Mouse (Mus musculus) spleen, postnatal 14 days (tissue): ENCODE measurements at regions not wholly inside any gene's neighbourhood (a gene's known extent, or its start where the extent isn't known, plus 50 kb on each side); places are given as distances from the start of the nearest gene placed in this dataset.
A peak's percentile ranks its signal among the peaks of the same experiment; 100 is the strongest.
"Not testable (repeated sequence)": the region's sequence is repeated elsewhere in the genome, so short reads cannot be mapped to it uniquely, and the experiment has no call there.

ENCODE experiments used
- DNase-seq, 2 experiments: peaks; one replicate each; pipeline ENCODE4 v3.0.0; 2021 to 2022; ENCODE audit warnings: low spot score in 2 of 2

DNA sequence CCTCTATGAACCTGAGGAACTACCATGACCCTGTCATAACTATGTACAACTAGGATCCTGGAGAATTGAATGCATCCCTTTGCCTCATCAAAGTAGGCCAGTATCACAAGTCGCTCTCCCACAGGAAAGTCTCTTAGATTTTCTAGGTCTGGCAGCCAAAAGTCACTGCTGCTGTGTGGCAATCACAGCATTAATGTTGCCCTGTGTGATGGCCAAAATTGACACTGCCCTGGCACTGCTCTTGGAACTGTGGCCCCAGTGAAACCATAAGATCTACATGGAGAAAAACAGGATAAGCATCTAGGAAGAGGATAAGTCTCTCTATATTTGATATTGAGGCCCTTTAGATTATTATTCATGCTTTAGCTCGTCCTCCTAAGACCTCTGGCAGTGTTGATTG, 465.7 kb downstream of the Adam6a start:
- no peak for DNase-seq

DNA sequence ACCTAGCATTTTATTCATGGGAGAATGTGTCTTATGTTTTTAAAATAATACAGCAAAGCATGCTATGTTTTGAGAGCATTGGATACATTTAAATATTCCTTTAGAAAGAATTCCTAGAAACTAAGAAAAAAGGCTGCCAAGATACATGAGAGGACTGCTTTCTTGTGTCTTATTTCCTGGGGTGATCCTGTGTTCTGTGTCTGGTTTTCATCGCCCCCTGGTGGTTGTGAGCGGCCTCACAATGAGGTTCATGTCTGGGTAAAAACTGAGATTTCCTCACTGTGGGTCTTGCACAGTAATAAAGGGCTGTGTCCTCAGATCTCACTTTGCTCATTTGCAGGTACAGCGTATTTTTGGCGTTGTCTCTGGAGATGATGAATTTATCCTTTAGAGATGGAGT, 469.2 kb downstream of the Adam6a start:
- peak; percentile 47 to 67 for DNase-seq

DNA sequence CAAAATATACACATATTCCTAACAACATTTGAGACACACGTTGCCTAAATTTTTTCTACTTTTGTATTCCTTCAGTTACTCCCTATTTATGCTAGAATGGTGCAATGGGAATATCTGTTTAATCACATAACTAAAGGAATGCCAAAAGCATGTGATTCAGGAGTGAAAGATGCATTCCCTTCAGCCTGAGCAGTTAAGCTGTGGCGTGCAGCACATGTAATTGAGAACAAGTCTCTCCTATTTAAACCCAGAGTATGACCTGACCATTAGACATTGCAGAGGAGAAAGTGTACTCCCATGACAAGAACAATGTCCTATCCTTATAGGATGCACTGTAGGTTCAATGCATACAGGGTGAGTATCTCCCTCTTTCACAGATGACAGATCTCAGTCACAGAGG, 493.3 kb downstream of the Adam6a start:
- DNase-seq = not testable (repeated sequence)

DNA sequence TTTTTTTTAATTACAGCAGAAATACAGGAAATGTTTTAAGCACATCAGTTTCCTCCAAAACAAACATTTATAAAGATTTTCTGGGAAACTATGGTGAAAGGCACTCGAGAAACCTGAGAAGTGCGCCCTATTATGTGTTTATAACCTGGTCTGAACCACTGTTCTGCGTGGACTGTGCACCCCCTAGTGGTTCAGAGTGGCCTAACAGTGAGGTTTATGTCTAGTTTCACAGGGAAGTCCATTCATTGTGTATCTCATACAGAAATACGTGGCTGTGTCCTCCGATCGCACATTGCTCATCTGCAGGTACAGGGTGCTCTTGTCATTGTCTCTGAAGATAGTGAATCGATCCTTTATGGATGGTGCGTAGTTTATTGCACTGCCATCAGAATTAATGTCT, 504.3 kb downstream of the Adam6a start:
- DNase-seq = peak in 1 of 2 experiments; percentile 31

DNA sequence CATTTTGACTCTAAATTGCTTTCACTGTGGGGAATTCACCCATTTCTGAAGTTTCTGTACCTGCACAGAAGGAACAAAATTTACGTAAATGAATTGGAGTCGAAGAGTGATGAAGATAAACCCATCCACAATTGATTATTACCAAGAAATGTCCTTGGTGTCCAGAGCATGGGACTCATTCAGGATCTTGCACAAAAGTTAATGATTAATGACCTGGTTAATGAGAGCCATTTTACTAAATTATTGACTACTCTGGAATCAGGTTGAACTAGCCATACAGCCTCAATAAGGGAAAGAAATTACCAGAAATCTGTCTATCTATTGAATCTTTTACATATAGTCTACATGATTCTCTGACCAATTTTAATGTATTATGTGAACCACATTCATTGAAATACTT, 509.6 kb downstream of the Adam6a start:
- DNase-seq = no peak

DNA sequence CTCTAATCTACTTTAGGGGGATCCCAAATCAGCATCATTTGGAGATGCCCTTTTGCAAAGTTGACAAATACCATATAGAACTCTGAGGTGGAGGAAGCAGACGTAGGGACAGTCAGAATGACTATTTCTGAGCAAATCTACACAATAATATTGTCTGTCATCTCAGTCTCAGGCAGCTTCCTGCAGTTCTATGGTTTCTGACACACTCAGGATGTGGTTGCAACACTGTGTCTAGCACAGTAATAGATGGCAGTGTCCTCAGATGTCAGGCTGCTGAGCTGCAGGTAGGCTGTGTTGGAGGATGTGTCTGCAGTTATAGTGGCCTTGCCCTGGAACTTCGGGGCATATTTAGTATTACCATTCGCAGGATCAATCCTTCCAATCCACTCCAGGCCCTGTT, 515.9 kb downstream of the Adam6a start:
- peak in 1 of 2 experiments; percentile 2 for DNase-seq

DNA sequence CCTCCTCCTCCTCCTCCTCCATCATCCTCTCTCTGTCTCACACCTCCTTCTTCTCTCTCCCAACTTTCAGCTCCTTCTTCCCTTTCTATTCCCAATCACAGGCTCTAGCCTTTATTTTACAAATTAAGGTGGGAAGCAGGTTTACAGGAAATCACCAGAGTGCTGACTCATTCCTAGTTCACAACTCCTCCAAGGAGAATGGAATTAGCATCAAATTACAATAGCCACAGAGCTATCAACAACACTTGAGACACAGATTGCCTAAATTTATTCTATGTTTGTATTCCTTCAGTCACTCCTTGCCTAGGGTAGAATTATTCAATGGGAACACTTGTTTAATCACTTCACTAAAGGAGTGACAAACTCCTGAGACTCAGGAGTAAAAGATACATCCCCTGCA, 523.5 kb downstream of the Adam6a start:
- no peak for DNase-seq

DNA sequence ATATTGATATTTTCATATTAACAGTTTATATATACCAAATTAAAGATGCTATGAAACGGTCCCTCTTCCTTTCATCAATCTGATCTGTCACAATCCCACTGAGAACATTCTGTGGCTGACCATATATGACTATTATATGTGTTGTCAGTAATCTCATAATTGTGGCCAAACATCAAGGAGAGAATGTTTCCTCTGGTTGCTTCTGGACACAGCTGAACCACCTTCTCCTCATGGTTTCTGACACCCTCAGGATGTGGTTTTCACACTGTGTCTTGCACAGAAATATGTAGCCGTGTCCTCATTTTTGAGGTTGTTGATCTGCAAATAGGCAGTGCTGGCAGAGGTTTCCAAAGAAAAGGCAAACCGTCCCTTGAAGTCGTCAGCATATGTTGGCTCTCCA, 565.0 kb downstream of the Adam6a start:
- DNase-seq = not testable (repeated sequence)

DNA sequence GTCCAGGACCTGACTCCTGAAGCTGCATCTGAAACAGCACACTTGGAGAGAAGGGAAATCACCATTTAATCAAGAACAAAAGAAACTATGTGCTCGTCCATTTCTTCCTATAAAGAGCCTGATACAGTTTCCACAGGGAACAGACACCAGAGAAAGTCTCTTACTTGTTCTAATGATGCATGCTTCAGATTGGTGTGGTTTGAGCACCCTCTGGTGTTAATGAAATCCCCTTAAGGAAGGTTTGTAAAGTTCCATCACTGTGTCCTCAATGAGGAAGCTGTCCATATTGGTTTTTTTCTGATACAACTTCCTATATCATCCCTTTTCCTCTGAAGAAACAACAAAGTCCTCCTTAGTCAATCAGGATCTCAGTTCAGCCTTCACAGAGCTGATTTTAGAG, 591.2 kb downstream of the Adam6a start:
- no peak for DNase-seq

DNA sequence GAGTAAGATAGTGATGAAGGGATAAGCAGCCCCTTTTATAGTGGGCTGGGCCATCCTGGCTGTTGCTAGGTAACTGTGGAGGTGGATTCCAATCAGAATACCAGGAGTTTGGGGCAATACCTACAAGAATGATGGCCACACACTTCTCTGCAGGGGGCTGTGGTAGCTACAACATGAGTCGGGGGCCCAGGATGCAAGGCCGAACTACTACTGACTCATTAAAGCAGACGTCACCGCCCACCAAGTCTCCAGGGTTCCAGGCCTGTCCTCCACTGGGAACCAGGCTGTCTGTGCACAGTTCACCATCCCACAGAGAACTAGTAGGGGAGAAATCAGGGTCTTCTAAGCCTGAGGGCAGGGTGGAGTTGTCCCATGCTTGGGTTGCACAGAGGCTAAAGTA, 605.1 kb downstream of the Adam6a start:
- no peak for DNase-seq

DNA sequence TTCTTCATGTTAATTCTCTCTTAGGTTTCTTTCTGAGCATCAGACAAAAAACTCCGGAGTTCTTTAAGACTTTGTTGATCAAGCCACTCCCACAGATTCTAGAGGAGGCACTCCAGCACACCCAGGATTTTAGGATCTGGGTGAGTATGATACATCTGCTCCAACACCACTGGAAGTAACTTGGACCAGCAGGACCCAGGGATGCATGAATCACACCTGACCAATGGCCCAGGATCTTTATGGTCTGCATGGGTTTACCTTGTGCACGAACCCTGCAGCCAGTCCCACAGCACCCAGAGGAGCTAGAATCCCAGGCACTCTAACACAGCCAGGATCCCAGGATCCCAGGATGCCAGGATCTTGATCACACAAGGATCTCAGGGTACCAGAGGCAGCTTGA, 628.6 kb downstream of the Adam6a start:
- DNase-seq = no peak

DNA sequence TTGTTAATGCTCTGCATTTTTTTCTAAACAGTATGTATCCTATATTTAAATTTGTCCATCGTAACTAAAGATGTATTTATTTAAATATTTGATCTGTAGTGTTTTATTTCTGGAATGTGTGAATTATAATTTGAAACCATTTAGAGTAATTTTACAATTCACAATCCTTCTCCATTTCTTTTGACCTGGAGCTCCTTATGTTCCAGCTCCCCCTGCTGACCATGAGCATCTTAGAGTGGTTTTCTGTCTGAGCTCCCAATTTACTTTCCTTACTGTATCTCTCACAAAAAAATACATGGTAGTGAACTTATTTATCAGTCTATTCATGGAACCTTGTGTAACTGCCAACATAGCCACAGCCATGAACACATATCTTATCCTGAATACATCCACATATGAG, 655.8 kb downstream of the Adam6a start:
- no peak for DNase-seq

DNA sequence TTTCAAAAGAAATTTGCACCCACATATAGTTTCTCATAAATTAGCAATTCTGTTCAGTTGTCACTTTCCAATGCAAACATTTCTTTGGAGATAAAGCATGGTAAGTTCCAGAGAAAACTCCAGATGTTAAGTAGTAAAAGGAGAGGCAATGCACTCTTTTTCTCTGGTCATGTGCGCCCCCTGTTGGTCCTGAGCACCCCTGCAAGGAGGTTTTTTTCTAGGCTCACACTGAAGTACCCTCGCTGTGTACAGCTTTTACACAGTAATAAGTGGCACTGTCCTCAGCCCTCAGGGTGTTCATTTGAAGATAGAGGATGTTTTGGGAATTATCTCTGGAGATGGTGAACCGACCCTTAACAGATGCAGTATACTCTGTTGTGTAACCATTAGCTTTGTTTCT, 678.8 kb downstream of the Adam6a start:
- peak in 1 of 2 experiments; percentile 1 for DNase-seq
